Mouse (Mus musculus) urinary bladder, adult 2 months (tissue): ENCODE results near the gene Ece1. TPM values are rescaled to one million over a fixed set of nuclear protein-coding genes. Genes with fewer than 3 reads are reported as not detected.
A peak's percentile ranks its signal among the peaks of the same experiment; 100 is the strongest.

ENCODE experiments used
- DNase-seq: peaks from one replicate; pipeline ENCODE4 v3.0.0; 2022; ENCODE audit warnings: low spot score
- polyA plus RNA-seq: library from polyadenylated mRNA; depleted of rRNA; stranded (reverse); fragments of >200 nt; gene quantifications from 2 replicates; pipeline ENCODE4 v1.2.3, GENCODE M21; 2012

The Ece1 gene
- polyA plus RNA-seq, 1 experiment, result 30.0 TPM

- DNase-seq, result no peak
Measured at GRCm38 (mm10) chr4:137917591-137917990, 55.6 kb downstream of the Ece1 start.

DNA sequence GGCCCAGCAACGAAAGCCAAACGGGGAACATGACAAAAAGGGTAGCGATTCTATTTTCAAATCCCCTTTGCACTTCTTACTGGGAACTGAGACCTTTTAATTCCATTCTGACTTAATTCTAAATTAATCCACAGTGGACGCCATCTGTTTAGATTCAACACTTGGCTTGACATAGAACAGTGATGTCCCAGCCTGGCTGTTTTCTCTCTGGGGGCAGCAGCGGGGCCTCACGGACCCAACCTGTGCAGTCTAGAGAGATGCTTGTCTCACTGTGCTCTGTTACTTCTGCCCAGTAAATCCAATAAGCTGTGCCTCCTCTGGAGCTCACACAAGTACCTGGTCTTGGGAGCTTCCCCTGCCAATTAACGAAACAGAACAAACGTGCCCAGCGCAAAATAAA is 56.5 kb downstream of the Ece1 start:
- DNase-seq, result no peak

DNA sequence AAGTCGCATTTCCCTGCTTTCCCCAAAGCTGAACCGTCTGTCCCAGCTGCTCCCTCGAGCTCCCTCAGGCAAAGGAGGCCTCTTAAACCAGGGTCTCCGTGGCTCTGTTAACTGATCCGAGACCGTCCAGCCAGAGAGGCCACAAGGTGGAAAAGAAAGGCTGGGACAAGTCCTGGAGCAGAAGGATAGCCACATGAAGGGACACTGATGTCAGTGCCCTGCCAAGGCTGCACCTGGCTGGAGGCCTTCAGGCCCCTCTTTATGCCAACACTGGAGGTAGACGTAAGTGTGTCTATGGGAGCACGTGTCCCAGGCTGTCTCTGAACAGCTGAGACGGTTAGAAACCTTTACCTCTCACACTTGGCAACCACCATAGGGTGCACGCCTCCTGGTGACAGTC is 57.1 kb downstream of the Ece1 start:
- no peak for DNase-seq

- no peak for DNase-seq
Measured at GRCm38 (mm10) chr4:137920005-137920404, 58.0 kb downstream of the Ece1 start.

DNA sequence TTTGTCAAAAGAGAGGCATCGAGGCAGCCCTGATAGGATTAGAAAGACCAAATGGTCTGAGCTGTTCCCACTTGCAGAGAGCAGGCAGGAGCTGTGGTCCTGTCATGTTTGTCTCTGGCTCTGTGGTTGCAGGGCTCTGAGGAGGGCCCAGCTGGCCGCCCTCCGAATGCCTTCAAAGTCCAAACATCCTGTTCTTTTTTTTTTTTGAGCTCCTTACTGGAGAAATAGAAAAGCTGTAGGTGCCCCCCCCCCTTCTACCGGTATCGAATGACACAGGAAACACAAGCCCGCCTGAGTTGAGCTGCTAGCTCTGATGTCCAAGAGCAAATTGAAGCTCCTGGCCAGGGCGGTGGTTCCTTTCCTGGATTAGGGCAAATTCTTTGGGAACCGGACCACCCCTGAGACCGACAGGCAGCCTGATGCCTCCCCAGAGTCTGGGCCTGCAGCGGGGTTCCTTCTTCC is 58.5 kb downstream of the Ece1 start:
- no peak for DNase-seq

DNA sequence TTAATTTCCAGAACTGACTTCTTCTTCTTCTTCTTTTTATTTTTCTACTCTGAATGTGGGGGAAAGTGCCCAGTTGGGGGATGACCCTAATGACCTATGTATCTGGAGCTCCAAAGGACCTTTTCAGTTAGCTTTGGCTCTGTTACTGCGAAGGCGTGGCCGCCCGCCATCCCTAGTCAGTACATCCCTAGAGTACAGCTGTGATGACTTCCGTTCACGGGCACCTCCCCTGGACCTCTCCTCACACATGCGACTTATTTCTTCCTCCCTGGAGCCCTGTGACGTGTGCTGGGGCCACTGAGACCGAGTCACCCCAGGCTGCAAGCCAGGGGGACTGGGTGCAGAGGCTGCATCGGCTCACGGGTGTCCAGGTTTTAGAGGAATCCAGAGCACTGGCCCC is 59.5 kb downstream of the Ece1 start:
- DNase-seq, result no peak

DNA sequence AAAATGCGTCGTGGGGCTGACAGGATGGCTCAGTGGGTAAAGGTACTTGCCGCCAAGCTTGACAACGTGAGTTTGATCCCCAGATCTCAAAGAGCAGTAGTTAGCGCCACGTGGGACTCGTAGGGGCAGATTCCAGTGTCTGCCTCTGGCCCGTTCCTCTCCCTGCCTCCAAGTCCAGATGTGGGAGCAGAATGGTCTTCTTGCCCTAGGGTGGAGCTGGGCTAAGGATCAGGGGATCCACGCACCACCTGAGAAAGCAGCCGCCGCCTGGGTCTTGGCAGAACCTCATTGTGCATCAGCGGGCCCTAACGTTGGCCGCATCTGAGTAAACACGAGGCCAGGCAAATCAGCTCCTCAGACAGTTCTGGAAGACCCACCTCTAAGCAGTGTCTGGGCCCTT is 61.0 kb downstream of the Ece1 start:
- no peak for DNase-seq

GRCm38 (mm10) chr4:137925176-137925575 is 63.1 kb downstream of the Ece1 start:
- no peak for DNase-seq

- no peak for DNase-seq
Measured at GRCm38 (mm10) chr4:137926161-137926560, 64.1 kb downstream of the Ece1 start.

DNA sequence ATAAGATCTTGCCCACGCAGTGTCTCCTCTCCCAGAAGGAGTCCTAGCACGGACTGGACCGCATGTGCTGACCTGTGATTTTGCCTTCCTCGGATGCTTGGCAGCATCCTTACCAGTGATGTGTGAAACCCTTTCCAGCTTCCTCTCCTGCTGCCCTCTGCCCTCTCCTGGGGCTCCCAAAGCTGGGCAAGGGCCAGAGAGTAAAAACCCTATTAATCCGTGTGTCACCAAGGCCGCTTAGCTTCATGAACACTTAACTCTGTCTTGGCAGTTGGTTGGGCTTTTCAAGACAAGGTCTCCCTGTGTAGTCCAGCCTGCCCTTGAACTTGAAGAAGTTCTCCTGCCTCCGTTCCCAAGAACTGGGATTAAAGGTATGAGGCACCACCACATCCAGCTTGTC is 65.1 kb downstream of the Ece1 start:
- no peak for DNase-seq

GRCm38 (mm10) chr4:137927741-137928535 is 65.9 kb downstream of the Ece1 start:
- no peak for DNase-seq

GRCm38 (mm10) chr4:137928813-137929212 is 66.8 kb downstream of the Ece1 start:
- no peak for DNase-seq

DNA sequence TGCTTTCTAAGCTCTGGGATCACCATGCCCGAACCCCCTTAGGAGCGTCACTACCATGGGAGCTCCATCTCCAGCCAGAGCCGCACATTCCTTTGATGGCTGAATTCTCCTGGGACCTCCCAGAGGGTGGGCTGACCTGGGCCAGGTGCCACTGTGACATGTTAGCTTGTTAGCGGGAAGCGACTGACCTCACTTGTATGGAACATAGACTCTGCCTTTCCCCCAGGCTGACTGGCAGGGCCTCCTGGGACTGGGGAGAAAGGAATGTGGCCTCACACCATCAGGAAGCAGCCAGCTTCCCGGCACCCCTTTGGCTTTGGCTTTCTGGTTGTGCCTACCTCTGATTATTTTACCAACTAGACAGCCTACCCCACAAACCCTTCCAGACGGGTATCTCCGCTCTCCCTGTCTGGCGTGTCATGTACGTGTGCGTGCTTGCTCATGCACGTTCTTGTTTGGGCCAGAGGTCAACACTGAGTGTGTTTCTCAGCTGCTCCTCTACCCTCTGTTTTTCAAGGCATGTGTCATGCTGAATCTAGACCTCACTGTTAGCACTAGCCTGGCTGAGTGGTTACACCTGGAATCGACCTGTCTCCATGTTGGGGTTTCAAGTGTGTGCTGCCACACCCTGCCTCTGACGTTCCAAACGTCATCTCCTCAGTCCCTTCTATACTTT is 67.4 kb downstream of the Ece1 start:
- peak; percentile 51 for DNase-seq

- no peak for DNase-seq
Measured at GRCm38 (mm10) chr4:137930500-137931008, 68.5 kb downstream of the Ece1 start.

DNA sequence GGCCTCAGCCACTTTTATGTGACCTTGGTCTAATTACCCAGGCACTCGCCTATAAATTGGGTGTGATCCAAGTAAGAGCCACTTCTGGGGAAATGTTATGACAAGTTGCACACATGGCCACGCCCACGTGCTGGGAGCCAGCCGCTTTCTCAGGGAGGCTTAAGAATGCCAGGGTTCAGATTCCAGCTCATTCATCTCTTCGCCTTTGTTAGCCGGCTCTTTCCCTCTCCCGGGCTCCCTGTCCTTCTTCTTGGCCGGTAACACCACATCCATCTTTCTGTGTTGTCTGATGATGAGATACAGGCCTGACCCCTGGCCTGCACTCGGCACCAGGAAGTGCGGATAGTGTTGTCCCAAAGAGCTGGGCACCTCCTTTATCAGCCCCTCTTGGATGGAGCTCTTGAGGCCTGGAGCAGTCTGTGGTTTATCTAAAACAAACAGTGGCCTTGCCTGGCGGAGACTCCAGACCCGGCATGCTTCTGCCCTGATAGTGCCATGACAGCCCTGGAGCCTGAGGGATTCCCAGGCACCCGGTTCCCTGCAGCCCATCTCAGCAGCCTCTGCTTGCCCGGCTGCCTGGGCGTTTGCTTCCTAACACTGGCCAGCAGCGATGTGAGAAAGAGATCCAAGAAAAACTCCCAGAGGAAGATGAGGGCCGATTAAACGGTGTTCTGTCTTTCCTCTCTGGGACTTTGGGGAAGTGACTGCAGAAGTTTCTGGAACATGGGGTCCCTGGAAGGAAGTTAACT is 69.1 kb downstream of the Ece1 start:
- DNase-seq, result peak; percentile 53

DNA sequence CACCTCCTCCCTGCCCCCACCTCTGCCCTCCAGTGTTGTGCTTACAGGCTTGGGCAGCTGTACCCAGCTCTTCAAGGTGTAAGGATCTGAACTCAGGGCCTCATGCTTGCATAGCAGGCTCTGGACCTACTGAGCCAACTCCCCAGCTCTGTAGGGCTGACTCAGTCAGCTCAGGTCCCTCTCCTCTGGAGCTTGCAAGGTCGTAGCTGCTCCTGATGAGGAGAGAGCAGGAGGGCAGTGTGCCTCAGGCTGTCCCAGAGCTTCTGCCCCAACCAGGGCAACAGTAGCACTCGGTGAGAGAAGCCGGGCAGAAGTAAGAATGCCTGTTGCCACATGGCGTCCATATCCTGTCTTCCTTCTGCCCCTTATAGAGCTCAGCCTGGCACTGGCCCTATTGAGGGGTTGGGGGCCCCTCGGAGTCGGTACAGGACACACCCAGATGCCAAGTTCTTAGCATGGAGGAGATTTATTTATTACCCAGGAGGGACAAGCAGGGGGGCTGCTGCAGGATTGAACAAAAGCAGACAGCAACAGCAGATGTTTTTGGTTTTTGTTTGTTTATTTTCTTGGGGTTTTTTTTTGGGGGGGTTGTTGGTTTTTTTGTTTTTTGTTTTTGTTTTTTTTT is 70.6 kb downstream of the Ece1 start:
- DNase-seq, result no peak

- no peak for DNase-seq
Measured at GRCm38 (mm10) chr4:137933328-137933727, 71.3 kb downstream of the Ece1 start.

- no peak for DNase-seq
Measured at GRCm38 (mm10) chr4:137936134-137936533, 74.1 kb downstream of the Ece1 start.

DNA sequence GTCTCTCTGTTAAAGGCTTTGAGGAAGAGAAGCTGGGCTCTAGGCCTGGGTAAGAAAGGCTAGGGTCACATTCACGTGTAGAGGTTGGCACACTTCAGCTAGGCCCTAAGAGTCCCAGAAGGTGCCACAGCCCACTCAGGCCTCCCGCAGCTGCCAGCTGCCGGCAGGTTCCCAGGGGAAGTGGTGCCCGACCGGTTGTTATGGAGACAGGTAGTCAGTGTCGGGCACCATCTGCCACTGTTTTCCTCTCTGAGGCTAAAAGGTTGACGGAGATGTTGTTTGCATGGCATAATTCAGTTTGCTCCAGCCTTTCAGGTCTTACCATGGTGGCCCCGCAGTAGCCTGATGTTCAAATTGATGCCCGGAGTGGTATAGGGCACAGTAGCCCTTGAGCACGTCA is 78.0 kb downstream of the Ece1 start:
- DNase-seq, result no peak

GRCm38 (mm10) chr4:137941131-137941844 is 79.3 kb downstream of the Ece1 start:
- DNase-seq, result no peak
